Comparison of ENCODE assay signal across 8 mouse cellular contexts in the genomic region with DNA sequence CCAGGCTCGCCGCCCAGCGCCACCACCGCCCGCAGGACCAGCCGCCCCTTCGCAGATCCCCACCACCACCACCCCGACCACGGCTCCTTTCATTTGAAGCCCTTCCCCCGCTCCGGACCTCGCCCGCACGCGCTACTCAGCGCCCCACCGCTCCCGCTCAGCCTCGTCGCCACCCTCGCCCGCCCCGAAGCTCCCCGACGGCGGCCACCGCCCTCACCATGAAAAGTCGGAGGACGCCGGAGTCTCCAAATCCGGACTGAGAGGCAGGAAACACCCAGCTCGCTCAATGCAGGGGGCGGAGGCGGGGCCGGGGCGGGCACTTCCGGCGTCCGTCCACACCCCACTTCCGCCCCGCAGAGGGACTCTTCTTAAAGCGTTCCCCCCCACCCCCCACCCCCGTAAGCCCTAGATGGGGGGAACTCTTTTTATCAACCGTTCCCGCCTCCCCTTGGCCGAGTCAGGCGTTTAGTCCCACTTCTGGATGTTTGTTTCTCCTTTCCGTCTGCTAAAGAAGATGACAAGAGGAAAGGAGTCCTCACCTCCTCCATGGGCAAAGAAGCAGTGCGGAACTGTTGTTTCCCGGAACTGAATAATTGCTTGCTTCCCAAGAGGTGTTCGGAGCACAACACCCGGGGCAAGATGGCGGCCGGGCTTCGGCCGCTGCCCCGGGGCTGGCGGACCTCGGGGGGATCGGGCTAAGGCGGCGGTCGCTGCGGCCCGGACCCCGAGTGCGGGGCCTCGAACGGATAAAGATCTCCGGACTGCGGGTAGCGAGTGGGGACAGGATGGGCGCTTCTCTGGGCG. TPM values are rescaled to one million over a fixed set of nuclear protein-coding genes. Genes with fewer than 3 reads are reported as not detected.
DNase-seq lines count a peak whose midpoint lies in the region; ATAC-seq and TF ChIP-seq lines count a peak whose summit lies in the region.

Gene Kctd10, minus strand, starts transcription at position 300 of the 804 bp plus-strand sequence.
Gene Ube3b, plus strand, starts transcription at position 399 of the 804 bp plus-strand sequence.

- H3K36me3 ChIP-seq in forebrain, embryonic 14.5 days (ENCODE audit: control insufficient read depth, insufficient read depth, low read length), result peaks cover 14% of the 10 kb centered on the region

- H3K4me1 ChIP-seq in forebrain, embryonic 14.5 days (ENCODE audit: control insufficient read depth, insufficient read depth, low read length), result peaks cover 25% of the 10 kb centered on the region
- peaks cover 23% of the 10 kb centered on the region for H3K4me1 ChIP-seq in lung, adult 2 months (ENCODE audit: control insufficient read depth, insufficient read depth, low read length)

- intact Hi-C loops in heart, postnatal 14 days (cut with DNase I), result loop anchor here (1.0 to 5.0 kb wide), 3 partner anchors 23 to 133 kb away; no protein-coding TSS in a partner anchor

- TF ChIP-seq CTCF in lung, adult 2 months (IDR thresholded peaks at IDR 0.05; ENCODE audit: insufficient read depth, low read length), result no peak

- no peaks in the 10 kb centered on the region for H3K27me3 ChIP-seq in forebrain, embryonic 14.5 days (replicated peaks; ENCODE audit: control insufficient read depth, insufficient read depth, low read length)

- ATAC-seq in forebrain, embryonic 14.5 days, result peak; percentile 96
- peak; percentile 61 for ATAC-seq in neutrophil, adult 5-6 weeks (ENCODE audit: extremely low read depth, insufficient number of reproducible peaks, low FRiP score, poor library complexity, severe bottlenecking)

- peak; percentile 88 for DNase-seq in ES-CJ7 (ENCODE audit: low read depth, low spot score)
- peak; percentile 75 for DNase-seq in cerebellum, adult 11 months
- peak; percentile 94 for DNase-seq in forebrain, embryonic 14.5 days (ENCODE audit: low spot score)
- peak; percentile 83 to 87 for DNase-seq in heart, postnatal 14 days
- DNase-seq in layer of hippocampus, adult 11-12 months (ENCODE audit: low spot score), result peak; percentile 83
- DNase-seq in lung, adult 2 months, result peak; percentile 86
- DNase-seq in thymus, adult 18-20 months, result peak; percentile 67 to 78

- peak within 1 kb of the TSS; percentile 95 for H3K9ac ChIP-seq in forebrain, embryonic 14.5 days (ENCODE audit: low read length)

- under 1% methylated on average over 71 of the region's 74 CpGs for WGBS in forebrain, embryonic 14.5 days
- 2% methylated on average over 74 of the region's 74 CpGs for WGBS in lung, adult 2 months

- peak within 1 kb of the TSS; percentile 96 for H3K4me3 ChIP-seq in forebrain, embryonic 14.5 days (ENCODE audit: low read depth, low read length)
- peak within 1 kb of the TSS; percentile 88 for H3K4me3 ChIP-seq in lung, adult 2 months (replicated peaks; ENCODE audit: extremely low read depth, low read depth, low read length)

- no peaks in the 10 kb centered on the region for H3K9me3 ChIP-seq in forebrain, embryonic 14.5 days (replicated peaks; ENCODE audit: control insufficient read depth, low read length)

- TF ChIP-seq POLR2A in lung, adult 2 months (IDR thresholded peaks at IDR 0.05; ENCODE audit: borderline replicate concordance, extremely low read depth, low read depth, low read length), result peak; percentile 91

- peak within 1 kb of the TSS; percentile 93 for H3K4me2 ChIP-seq in forebrain, embryonic 14.5 days (ENCODE audit: low read length)

- peak within 1 kb of the TSS; percentile 77 for H3K27ac ChIP-seq in forebrain, embryonic 14.5 days (ENCODE audit: low read depth, low read length)

RNA-seq across cellular contexts. Expression of gene Kctd10, which starts in this region (rescaled TPM):
- 87.6 and 88.4 TPM in 2 replicates for polyA plus RNA-seq in forebrain, embryonic 14.5 days (2014; fragmentation: Nextera tagmentation; extraction: Ambion mirVana)
- total RNA-seq in heart, postnatal 14 days (2021), result 10 to 100 TPM; 61.2 to 63.1 TPM
- 278 and 318 TPM in 2 replicates for polyA plus RNA-seq in lung, adult 2 months (2012; rRNA removed)
- 79.2 and 88.8 TPM in 2 replicates for total RNA-seq in neutrophil, adult 5-6 weeks (2017)

RNA-seq across cellular contexts. Expression of gene Ube3b, which starts in this region (rescaled TPM):
- 35.9 and 43.1 TPM in 2 replicates for polyA plus RNA-seq in forebrain, embryonic 14.5 days (2014; fragmentation: Nextera tagmentation; extraction: Ambion mirVana)
- 10 to 100 TPM; 67.5 to 67.7 TPM for total RNA-seq in heart, postnatal 14 days (2021)
- polyA plus RNA-seq in lung, adult 2 months (2012; rRNA removed), result 69.2 and 74.3 TPM in 2 replicates
- total RNA-seq in neutrophil, adult 5-6 weeks (2017), result 31.7 and 32.2 TPM in 2 replicates

Comparison
In these comparisons a context has a peak if more than half of its experiments do, and no peak if none do; other contexts are left out.
1. Peak in every context shown above with its lines: DNase-seq, ATAC-seq, H3K4me3 ChIP-seq and H3K27ac ChIP-seq.